15 mouse cellular contexts compared by ENCODE assay signal in genomic region chr15:78591680-78592451, GRCm38 (mm10). TPM values are rescaled to one million over a fixed set of nuclear protein-coding genes. Genes with fewer than 3 reads are reported as not detected.
DNase-seq lines count a peak whose midpoint lies in the region; ATAC-seq and TF ChIP-seq lines count a peak whose summit lies in the region.
"Had no signal": no experiment of that assay in that cellular context is flagged by ENCODE, and none has a peak within 500 bp of the region (broad histone marks: within the 10 kb centered on the region; RNA-seq: fewer than 3 reads in every experiment).

No protein-coding gene starts in this region.

- no peak for TF ChIP-seq EP300 in stomach, postnatal 0 days (optimal IDR thresholded peaks at IDR 0.05)

- 0 out of 2 replicates have a peak overlapping the region, but pooled peaks have one; percentile 6 for H3K27ac ChIP-seq in midbrain, embryonic 12.5 days (replicated peaks)
- H3K27ac ChIP-seq in midbrain, embryonic 16.5 days (ENCODE audit: low read length), result no peak overlapping the region
- no peak overlapping the region for H3K27ac ChIP-seq in stomach, postnatal 0 days (replicated peaks)
- H3K27ac ChIP-seq in hindbrain, embryonic 12.5 days, result no peak overlapping the region
- H3K27ac ChIP-seq: forebrain, embryonic 15.5 days; liver, embryonic 15.5 days had no signal

- peak; percentile 48 for DNase-seq in T-cell, adult 2 months (ENCODE audit: low spot score)
- DNase-seq in lung, postnatal 36 days, result peak; percentile 62
- peak; percentile 58 to 68 for DNase-seq in spleen, postnatal 4 days (ENCODE audit: low spot score in 2 of 2)
- no peak for DNase-seq in stomach, postnatal 0 days (ENCODE audit: low spot score)
- no peak for DNase-seq in layer of hippocampus, adult 9-10 months (ENCODE audit: low spot score)
- DNase-seq: adrenal gland, postnatal 25 days; cerebellum, adult 9-10 months; kidney, postnatal 14 days had no signal

- H3K27me3 ChIP-seq in midbrain, embryonic 12.5 days, result no peaks in the 10 kb centered on the region
- H3K27me3 ChIP-seq in midbrain, embryonic 16.5 days (ENCODE audit: control insufficient read depth, insufficient read depth, low read depth, low read length), result no peaks in the 10 kb centered on the region
- H3K27me3 ChIP-seq in stomach, postnatal 0 days (ENCODE audit: control insufficient read depth, insufficient read depth, low read length), result no peaks in the 10 kb centered on the region
- no peaks in the 10 kb centered on the region for H3K27me3 ChIP-seq in hindbrain, embryonic 12.5 days
- H3K27me3 ChIP-seq: forebrain, embryonic 15.5 days; liver, embryonic 15.5 days had no signal

- WGBS in midbrain, embryonic 12.5 days, result 70% methylated on average over 15 of the region's 15 CpGs
- 68% methylated on average over 15 of the region's 15 CpGs for WGBS in midbrain, embryonic 16.5 days
- WGBS in stomach, postnatal 0 days, result 51% methylated on average over 15 of the region's 15 CpGs
- 64% methylated on average over 15 of the region's 15 CpGs for WGBS in hindbrain, embryonic 12.5 days

- ATAC-seq in midbrain, embryonic 12.5 days (ENCODE audit: low FRiP score, low read depth), result no peak
- ATAC-seq in midbrain, embryonic 16.5 days, result no peak
- ATAC-seq in stomach, postnatal 0 days (ENCODE audit: low FRiP score, low TSS enrichment), result no peak
- no peak for ATAC-seq in hindbrain, embryonic 12.5 days (ENCODE audit: low FRiP score)
- ATAC-seq: forebrain, embryonic 15.5 days had no signal

- no peak for TF ChIP-seq CTCF in stomach, postnatal 0 days (IDR thresholded peaks at IDR 0.05; ENCODE audit: low read depth)

- no peak overlapping the region for H3K4me3 ChIP-seq in midbrain, embryonic 12.5 days
- no peak overlapping the region for H3K4me3 ChIP-seq in midbrain, embryonic 16.5 days (ENCODE audit: low read depth, low read length)
- H3K4me3 ChIP-seq in stomach, postnatal 0 days (ENCODE audit: low read depth, low read length), result no peak overlapping the region
- H3K4me3 ChIP-seq in hindbrain, embryonic 12.5 days, result no peak overlapping the region
- H3K4me3 ChIP-seq: forebrain, embryonic 15.5 days; liver, embryonic 15.5 days; myocyte had no signal

- no peaks in the 10 kb centered on the region for H3K36me3 ChIP-seq in midbrain, embryonic 12.5 days
- H3K36me3 ChIP-seq in midbrain, embryonic 16.5 days (ENCODE audit: control insufficient read depth, insufficient read depth, low read length), result no peaks in the 10 kb centered on the region
- no peaks in the 10 kb centered on the region for H3K36me3 ChIP-seq in stomach, postnatal 0 days (ENCODE audit: control insufficient read depth, insufficient read depth, low read length)
- no peaks in the 10 kb centered on the region for H3K36me3 ChIP-seq in hindbrain, embryonic 12.5 days
- H3K36me3 ChIP-seq: forebrain, embryonic 15.5 days; G1E; liver, embryonic 15.5 days had no signal

- no peak overlapping the region for H3K9ac ChIP-seq in midbrain, embryonic 12.5 days (replicated peaks)
- H3K9ac ChIP-seq in midbrain, embryonic 16.5 days (ENCODE audit: low read depth, low read length), result no peak overlapping the region
- H3K9ac ChIP-seq in stomach, postnatal 0 days (ENCODE audit: low read length), result no peak overlapping the region
- no peak overlapping the region for H3K9ac ChIP-seq in hindbrain, embryonic 12.5 days
- H3K9ac ChIP-seq: forebrain, embryonic 15.5 days; liver, embryonic 15.5 days had no signal

- 0 out of 2 replicates have a peak, but pooled peaks cover 2% of the 10 kb centered on the region for H3K4me1 ChIP-seq in midbrain, embryonic 12.5 days
- H3K4me1 ChIP-seq in midbrain, embryonic 16.5 days (ENCODE audit: control insufficient read depth, insufficient read depth, low read length), result no peaks in the 10 kb centered on the region
- no peaks in the 10 kb centered on the region for H3K4me1 ChIP-seq in stomach, postnatal 0 days (replicated peaks; ENCODE audit: control insufficient read depth, insufficient read depth)
- 0 out of 2 replicates have a peak, but pooled peaks cover 2% of the 10 kb centered on the region for H3K4me1 ChIP-seq in hindbrain, embryonic 12.5 days

- H3K9me3 ChIP-seq in midbrain, embryonic 12.5 days, result no peaks in the 10 kb centered on the region
- H3K9me3 ChIP-seq in midbrain, embryonic 16.5 days (replicated peaks; ENCODE audit: control insufficient read depth, low read length, poor library complexity, severe bottlenecking), result no peaks in the 10 kb centered on the region
- H3K9me3 ChIP-seq in stomach, postnatal 0 days (ENCODE audit: control insufficient read depth, low read length), result no peaks in the 10 kb centered on the region
- no peaks in the 10 kb centered on the region for H3K9me3 ChIP-seq in hindbrain, embryonic 12.5 days (replicated peaks)
- H3K9me3 ChIP-seq: forebrain, embryonic 15.5 days; G1E; liver, embryonic 15.5 days had no signal

- no peak overlapping the region for H3K4me2 ChIP-seq in midbrain, embryonic 12.5 days (replicated peaks)
- H3K4me2 ChIP-seq in midbrain, embryonic 16.5 days (ENCODE audit: low read length), result no peak overlapping the region
- H3K4me2 ChIP-seq in stomach, postnatal 0 days (replicated peaks; ENCODE audit: low read depth), result no peak overlapping the region
- H3K4me2 ChIP-seq in hindbrain, embryonic 12.5 days (replicated peaks), result no peak overlapping the region
- H3K4me2 ChIP-seq: forebrain, embryonic 15.5 days; liver, embryonic 15.5 days had no signal

RNA-seq across cellular contexts. Expression of gene Cyth4, which starts 5.0 kb away (rescaled TPM):
- 5.4 and 6.9 TPM in 2 replicates for polyA plus RNA-seq in midbrain, embryonic 12.5 days (2016; fragmentation: Nextera tagmentation; extraction: Ambion mirVana)
- polyA plus RNA-seq in midbrain, embryonic 16.5 days (2015; fragmentation: Nextera tagmentation; extraction: Ambion mirVana), result 5.0 and 5.3 TPM in 2 replicates
- 5.2 and 5.8 TPM in 2 replicates for polyA plus RNA-seq in stomach, postnatal 0 days (2015; fragmentation: Nextera tagmentation; extraction: Ambion mirVana)
- polyA plus RNA-seq in hindbrain, embryonic 12.5 days (2016; fragmentation: Nextera tagmentation; extraction: Ambion mirVana), result 6.3 and 7.8 TPM in 2 replicates

RNA-seq across cellular contexts. Expression of gene Rac2, which starts 19.3 kb away (rescaled TPM):
- 4.5 and 6.9 TPM in 2 replicates for polyA plus RNA-seq in midbrain, embryonic 12.5 days (2016; fragmentation: Nextera tagmentation; extraction: Ambion mirVana)
- polyA plus RNA-seq in midbrain, embryonic 16.5 days (2015; fragmentation: Nextera tagmentation; extraction: Ambion mirVana), result 1.8 and 2.3 TPM in 2 replicates
- 6.4 and 8.0 TPM in 2 replicates for polyA plus RNA-seq in stomach, postnatal 0 days (2015; fragmentation: Nextera tagmentation; extraction: Ambion mirVana)
- 4.9 and 5.7 TPM in 2 replicates for polyA plus RNA-seq in hindbrain, embryonic 12.5 days (2016; fragmentation: Nextera tagmentation; extraction: Ambion mirVana)
- polyA plus RNA-seq: myocyte had no signal

RNA-seq across cellular contexts. Expression of gene Sstr3, which starts 47.4 kb away (rescaled TPM):
- 0.05 and 0.18 TPM in 2 replicates for polyA plus RNA-seq in midbrain, embryonic 12.5 days (2016; fragmentation: Nextera tagmentation; extraction: Ambion mirVana)
- polyA plus RNA-seq in midbrain, embryonic 16.5 days (2015; fragmentation: Nextera tagmentation; extraction: Ambion mirVana), result 0.15 and 0.16 TPM in 2 replicates
- 0.02 and 0.08 TPM in 2 replicates for polyA plus RNA-seq in stomach, postnatal 0 days (2015; fragmentation: Nextera tagmentation; extraction: Ambion mirVana)
- polyA plus RNA-seq in hindbrain, embryonic 12.5 days (2016; fragmentation: Nextera tagmentation; extraction: Ambion mirVana), result 0.09 and 0.57 TPM in 2 replicates
- polyA plus RNA-seq: G1E; liver, embryonic 15.5 days; myocyte had no signal

Comparison
In these comparisons a context has a peak if more than half of its experiments do, and no peak if none do; other contexts are left out.
1. DNase-seq: peak in T-cell, adult 2 months (single experiment), lung, postnatal 36 days (single experiment) and spleen, postnatal 4 days (2 of 2); none in stomach, postnatal 0 days (single experiment) and layer of hippocampus, adult 9-10 months (single experiment).